Mouse (Mus musculus) embryo, embryonic 9.5 days (tissue): Measurements from ENCODE around the gene Camkk1.

Experiments
- DNase-seq: peaks from one replicate; pipeline ENCODE4 v3.0.0-alpha.2; 2017; ENCODE audit errors: extremely low spot score

Gene Camkk1

GRCm38 (mm10) chr11:73057701-73058100, 38.9 kb downstream of the Camkk1 start:
- no peak for DNase-seq

GRCm38 (mm10) chr11:73059630-73060029, 40.8 kb downstream of the Camkk1 start:
- DNase-seq, result no peak

GRCm38 (mm10) chr11:73061413-73061812, 42.6 kb downstream of the Camkk1 start:
- no peak for DNase-seq

- no peak for DNase-seq
These were observed 53.0 kb downstream of the Camkk1 start for GRCm38 (mm10) chr11:73071839-73072238.

GRCm38 (mm10) chr11:73076295-73076694, 57.5 kb downstream of the Camkk1 start:
- DNase-seq, result no peak

- DNase-seq, result no peak
These were observed 57.9 kb downstream of the Camkk1 start for GRCm38 (mm10) chr11:73076733-73077132.

GRCm38 (mm10) chr11:73077211-73077720, 58.5 kb downstream of the Camkk1 start:
- no peak for DNase-seq

GRCm38 (mm10) chr11:73078615-73079014, 59.8 kb downstream of the Camkk1 start:
- DNase-seq, result no peak

- DNase-seq, result no peak
These were observed 61.5 kb downstream of the Camkk1 start for GRCm38 (mm10) chr11:73080306-73080705.

GRCm38 (mm10) chr11:73084303-73084702, 65.5 kb downstream of the Camkk1 start:
- DNase-seq, result no peak

- no peak for DNase-seq
These were observed 66.0 kb downstream of the Camkk1 start for GRCm38 (mm10) chr11:73084804-73085231.

GRCm38 (mm10) chr11:73085391-73085790, 66.6 kb downstream of the Camkk1 start:
- no peak for DNase-seq

GRCm38 (mm10) chr11:73087700-73088480, 69.1 kb downstream of the Camkk1 start:
- no peak for DNase-seq

- DNase-seq, result no peak
These were observed 71.5 kb downstream of the Camkk1 start, which contains the start of gene Itgae for GRCm38 (mm10) chr11:73090283-73090682. TSS of gene Itgae (plus strand) at chr11:73090583.

GRCm38 (mm10) chr11:73090826-73091225, 72.0 kb downstream of the Camkk1 start:
- DNase-seq, result no peak
